Mouse (Mus musculus) C2C12 (cell line): ENCODE data around the gene Kif1c.

Experiments used
- CEBPB ChIP-seq: IDR thresholded peaks from one replicate; pipeline ENCODE4 v1.6.1; 2011; ENCODE audit warnings: low read depth, mild to moderate bottlenecking, control low read depth, moderate library complexity
- CTCF ChIP-seq: IDR thresholded peaks from one replicate; pipeline ENCODE4 v1.5.1; 2011; ENCODE audit not compliant: control insufficient read depth, insufficient read depth, insufficient read length
- MAX ChIP-seq: IDR thresholded peaks from one replicate; pipeline ENCODE4 v1.6.1; 2011; ENCODE audit warnings: mild to moderate bottlenecking, control low read depth
- MYOG ChIP-seq: IDR thresholded peaks from one replicate; pipeline ENCODE4 v1.6.1; 2011; ENCODE audit not compliant: control insufficient read depth, insufficient read length; ENCODE audit errors: extremely low read depth
- USF1 ChIP-seq: IDR thresholded peaks from one replicate; pipeline ENCODE4 v1.6.1; 2011; ENCODE audit warnings: low read depth, mild to moderate bottlenecking, control low read depth, moderate library complexity

- TF ChIP-seq CTCF (no peak), MAX (no peak), USF1 (no peak), MYOG (no peak), CEBPB (no peak)
Observed at GRCm38 (mm10) chr11:70699722-70700556, at the start of gene Kif1c, which contains the start of gene Inca1.
